Mouse (Mus musculus) limb, embryonic 10.5 days (tissue): ENCODE results near the gene Htatip2. TPM values are rescaled to one million over a fixed set of nuclear protein-coding genes. Genes with fewer than 3 reads are reported as not detected.

ENCODE experiments used
- DNase-seq: peaks from one replicate; pipeline ENCODE4 v3.0.0-alpha.2; 2017; ENCODE audit warnings: low spot score
- H3K27ac ChIP-seq: fragments of 300-500 bp; sonication (generic); 2 replicates; pipeline ENCODE4 v1.5.1; 2016; ENCODE audit warnings: mild to moderate bottlenecking
- H3K27me3 ChIP-seq: fragments of 300-500 bp; sonication (generic); 2 replicates; pipeline ENCODE4 v1.6.1; 2016; ENCODE audit warnings: low read depth, mild to moderate bottlenecking; ENCODE audit not compliant: poor library complexity, severe bottlenecking
- H3K36me3 ChIP-seq: fragments of 300-500 bp; sonication (generic); 2 replicates; pipeline ENCODE4 v1.6.1; 2016; ENCODE audit warnings: mild to moderate bottlenecking, moderate library complexity
- H3K4me1 ChIP-seq: fragments of 300-500 bp; sonication (generic); 2 replicates; pipeline ENCODE4 v1.6.1; 2016
- H3K4me3 ChIP-seq: fragments of 300-500 bp; sonication (generic); 2 replicates; pipeline ENCODE4 v1.5.1; 2016; ENCODE audit warnings: mild to moderate bottlenecking, moderate library complexity
- H3K9me3 ChIP-seq: fragments of 300-500 bp; sonication (generic); replicated peaks from 2 replicates; pipeline ENCODE4 v1.6.1; 2016; ENCODE audit warnings: mild to moderate bottlenecking
- WGBS: fragments of 180-500 bp; shearing (Covaris S2); methylation state at CpG from one replicate; pipeline ENCODE4 v1.1.7; 2016; 5-methylcytosine and 5-hydroxymethylcytosine counted together
- polyA plus RNA-seq: library from polyadenylated mRNA; unstranded; fragments of >200 nt; fragmentation: Nextera tagmentation; extraction: Ambion mirVana; gene quantifications from 2 replicates; pipeline ENCODE4 v1.2.1, GENCODE M21; 2016

The Htatip2 gene
- polyA plus RNA-seq, 1 experiment from 2014 or later = 4.1 TPM

- H3K4me1 ChIP-seq = no peaks in the 10 kb centered on the region
- no peaks in the 10 kb centered on the region for H3K9me3 ChIP-seq
- no peak overlapping the region for H3K4me3 ChIP-seq
- WGBS = 74% methylated on average over 5 of the region's 5 CpGs
- no peak for DNase-seq
- peaks cover 60% of the 10 kb centered on the region for H3K36me3 ChIP-seq
- H3K27me3 ChIP-seq = no peaks in the 10 kb centered on the region
- no peak overlapping the region for H3K27ac ChIP-seq
Measured at GRCm38 (mm10) chr7:49804638-49805165, 45.8 kb downstream of the Htatip2 start.

- no peaks in the 10 kb centered on the region for H3K4me1 ChIP-seq
- H3K27ac ChIP-seq = no peak overlapping the region
- DNase-seq = no peak
- no peaks in the 10 kb centered on the region for H3K9me3 ChIP-seq
- H3K27me3 ChIP-seq = no peaks in the 10 kb centered on the region
- H3K4me3 ChIP-seq = no peak overlapping the region
- peaks cover 55% of the 10 kb centered on the region for H3K36me3 ChIP-seq
- WGBS = 72% methylated on average over 3 of the region's 3 CpGs
Measured at GRCm38 (mm10) chr7:49805618-49806017, 46.7 kb downstream of the Htatip2 start.

- H3K4me1 ChIP-seq = no peaks in the 10 kb centered on the region
- H3K27ac ChIP-seq = no peak overlapping the region
- 86% methylated on average over 9 of the region's 9 CpGs for whole genome bisulfite sequencing
- H3K36me3 ChIP-seq = peaks cover 44% of the 10 kb centered on the region
- H3K9me3 ChIP-seq = no peaks in the 10 kb centered on the region
- no peak for DNase-seq
- no peak overlapping the region for H3K4me3 ChIP-seq
- no peaks in the 10 kb centered on the region for H3K27me3 ChIP-seq
Measured at GRCm38 (mm10) chr7:49807093-49807682, 48.3 kb downstream of the Htatip2 start.

- Histone ChIP-seq H3K9me3 (no peaks in the 10 kb centered on the region), H3K27me3 (no peaks in the 10 kb centered on the region), H3K4me1 (no peaks in the 10 kb centered on the region), H3K4me3 (no peak overlapping the region), H3K27ac (no peak overlapping the region), H3K36me3 (peaks cover 37% of the 10 kb centered on the region)
- WGBS = 92% methylated on average over 17 of the region's 17 CpGs
- DNase-seq = no peak
Measured at GRCm38 (mm10) chr7:49807846-49808622, 49.1 kb downstream of the Htatip2 start.

- no peak overlapping the region for H3K4me3 ChIP-seq
- no peaks in the 10 kb centered on the region for H3K9me3 ChIP-seq
- DNase-seq = no peak
- peaks cover 32% of the 10 kb centered on the region for H3K36me3 ChIP-seq
- WGBS = 94% methylated on average over 6 of the region's 6 CpGs
- no peaks in the 10 kb centered on the region for H3K27me3 ChIP-seq
- H3K27ac ChIP-seq = no peak overlapping the region
- H3K4me1 ChIP-seq = no peaks in the 10 kb centered on the region
Measured at GRCm38 (mm10) chr7:49809100-49809499, 50.2 kb downstream of the Htatip2 start.

GRCm38 (mm10) chr7:49809562-49809961 is 50.6 kb downstream of the Htatip2 start:
- no peaks in the 10 kb centered on the region for H3K4me1 ChIP-seq
- H3K36me3 ChIP-seq = peaks cover 36% of the 10 kb centered on the region
- WGBS = 71% methylated on average over 3 of the region's 3 CpGs
- no peak for DNase-seq
- H3K27ac ChIP-seq = no peak overlapping the region
- no peak overlapping the region for H3K4me3 ChIP-seq
- H3K9me3 ChIP-seq = no peaks in the 10 kb centered on the region
- no peaks in the 10 kb centered on the region for H3K27me3 ChIP-seq

- no peak for DNase-seq
- H3K4me3 ChIP-seq = no peak overlapping the region
- no peak overlapping the region for H3K27ac ChIP-seq
- WGBS = 72% methylated on average over 4 of the region's 4 CpGs
- H3K27me3 ChIP-seq = no peaks in the 10 kb centered on the region
- H3K36me3 ChIP-seq = peaks cover 42% of the 10 kb centered on the region
- H3K4me1 ChIP-seq = no peaks in the 10 kb centered on the region
- no peaks in the 10 kb centered on the region for H3K9me3 ChIP-seq
Measured at GRCm38 (mm10) chr7:49811346-49811745, 52.4 kb downstream of the Htatip2 start.

GRCm38 (mm10) chr7:49819393-49819792 is 60.5 kb downstream of the Htatip2 start:
- Histone ChIP-seq H3K27me3 (no peaks in the 10 kb centered on the region), H3K9me3 (no peaks in the 10 kb centered on the region), H3K4me3 (no peak overlapping the region), H3K36me3 (peaks cover 29% of the 10 kb centered on the region), H3K27ac (no peak overlapping the region), H3K4me1 (0 out of 2 replicates have a peak, but pooled peaks cover 2% of the 10 kb centered on the region)
- 66% methylated on average over 4 of the region's 4 CpGs for WGBS
- DNase-seq = no peak

- H3K27me3 ChIP-seq = no peaks in the 10 kb centered on the region
- H3K27ac ChIP-seq = no peak overlapping the region
- no peak for DNase-seq
- H3K9me3 ChIP-seq = no peaks in the 10 kb centered on the region
- H3K4me3 ChIP-seq = no peak overlapping the region
- peaks cover 22% of the 10 kb centered on the region for H3K36me3 ChIP-seq
- 97% methylated on average over 1 of the region's 1 CpGs for WGBS
- H3K4me1 ChIP-seq = 0 out of 2 replicates have a peak, but pooled peaks cover 2% of the 10 kb centered on the region
Measured at GRCm38 (mm10) chr7:49821370-49821769, 62.5 kb downstream of the Htatip2 start.

GRCm38 (mm10) chr7:49822028-49822427 is 63.1 kb downstream of the Htatip2 start:
- Histone ChIP-seq H3K9me3 (no peaks in the 10 kb centered on the region), H3K36me3 (peaks cover 28% of the 10 kb centered on the region), H3K27ac (no peak overlapping the region), H3K4me1 (0 out of 2 replicates have a peak, but pooled peaks cover 2% of the 10 kb centered on the region), H3K27me3 (no peaks in the 10 kb centered on the region), H3K4me3 (no peak overlapping the region)
- 88% methylated on average over 2 of the region's 2 CpGs for WGBS
- DNase-seq = no peak

Other genes with a start within 250 kb of the Htatip2 start
- not detected in 2 replicates for gene Dbx1, start 122.3 kb upstream of the Htatip2 start, polyA plus RNA-seq
- 61.2 and 67.7 TPM in 2 replicates for gene Prmt3, start 19.2 kb downstream of the Htatip2 start, polyA plus RNA-seq
- 0.03 TPM in 1 of 2 replicates, not detected in the other for gene Slc6a5, start 151.0 kb downstream of the Htatip2 start, polyA plus RNA-seq
- 0.55 and 0.74 TPM in 2 replicates for gene Nell1, start 215.7 kb downstream of the Htatip2 start, polyA plus RNA-seq